Mouse (Mus musculus): Measurements from ENCODE around the gene Ncoa7. TPM values are rescaled to one million over a fixed set of nuclear protein-coding genes. Genes with fewer than 3 reads are reported as not detected.

Gene Ncoa7
- polyA plus RNA-seq, 1 experiment: 5.4 TPM

- no peaks in the 10 kb centered on the region for H3K4me1 ChIP-seq (ENCODE audit: control insufficient read depth, insufficient read depth, low read length)
- no peaks in the 10 kb centered on the region for H3K27me3 ChIP-seq (ENCODE audit: control insufficient read depth, insufficient read depth, low read length)
- no peak overlapping the region for H3K4me3 ChIP-seq (ENCODE audit: control insufficient read depth, low read depth, low read length)
- TF ChIP-seq CTCF (IDR thresholded peaks at IDR 0.05; ENCODE audit: control insufficient read depth, insufficient read depth, insufficient replicate concordance, low read depth, low read length): no peak
- TF ChIP-seq POLR2A (IDR thresholded peaks at IDR 0.05; ENCODE audit: control insufficient read depth, low read depth, low read length): no peak
- no peaks in the 10 kb centered on the region for H3K36me3 ChIP-seq (ENCODE audit: control insufficient read depth, insufficient read depth, low read length)
- H3K27ac ChIP-seq (ENCODE audit: control insufficient read depth, insufficient read depth, low read depth, low read length): no peak overlapping the region
These were observed 31.5 kb downstream of the Ncoa7 start for GRCm38 (mm10) chr10:30771417-30772158.

GRCm38 (mm10) chr10:30768820-30769219 lies 34.3 kb downstream of the Ncoa7 start:
- TF ChIP-seq CTCF (IDR thresholded peaks at IDR 0.05; ENCODE audit: control insufficient read depth, insufficient read depth, insufficient replicate concordance, low read depth, low read length) (no peak), POLR2A (IDR thresholded peaks at IDR 0.05; ENCODE audit: control insufficient read depth, low read depth, low read length) (no peak)
- Histone ChIP-seq H3K36me3 (ENCODE audit: control insufficient read depth, insufficient read depth, low read length) (no peaks in the 10 kb centered on the region), H3K27ac (ENCODE audit: control insufficient read depth, insufficient read depth, low read depth, low read length) (peak overlapping the region; percentile 53; the same call in 1 of the 2 replicates)

GRCm38 (mm10) chr10:30768250-30768649 lies 34.9 kb downstream of the Ncoa7 start:
- no peaks in the 10 kb centered on the region for H3K27me3 ChIP-seq (ENCODE audit: control insufficient read depth, insufficient read depth, low read length)
- no peaks in the 10 kb centered on the region for H3K4me1 ChIP-seq (ENCODE audit: control insufficient read depth, insufficient read depth, low read length)
- H3K36me3 ChIP-seq (ENCODE audit: control insufficient read depth, insufficient read depth, low read length): no peaks in the 10 kb centered on the region
- no peak for TF ChIP-seq POLR2A (IDR thresholded peaks at IDR 0.05; ENCODE audit: control insufficient read depth, low read depth, low read length)
- TF ChIP-seq CTCF (IDR thresholded peaks at IDR 0.05; ENCODE audit: control insufficient read depth, insufficient read depth, insufficient replicate concordance, low read depth, low read length): no peak
- no peak overlapping the region for H3K4me3 ChIP-seq (ENCODE audit: control insufficient read depth, low read depth, low read length)
- H3K27ac ChIP-seq (ENCODE audit: control insufficient read depth, insufficient read depth, low read depth, low read length): peak overlapping the region; percentile 39; the same call in 1 of the 2 replicates

More at GRCm38 (mm10) chr10:30768820-30769219, 34.3 kb downstream of the Ncoa7 start:
- H3K4me1 ChIP-seq (ENCODE audit: control insufficient read depth, insufficient read depth, low read length): no peaks in the 10 kb centered on the region
- H3K27me3 ChIP-seq (ENCODE audit: control insufficient read depth, insufficient read depth, low read length): no peaks in the 10 kb centered on the region
- no peak overlapping the region for H3K4me3 ChIP-seq (ENCODE audit: control insufficient read depth, low read depth, low read length)

GRCm38 (mm10) chr10:30763179-30763770 lies 39.9 kb downstream of the Ncoa7 start:
- Histone ChIP-seq H3K27ac (ENCODE audit: control insufficient read depth, insufficient read depth, low read depth, low read length) (no peak overlapping the region), H3K4me1 (ENCODE audit: control insufficient read depth, insufficient read depth, low read length) (no peaks in the 10 kb centered on the region), H3K27me3 (ENCODE audit: control insufficient read depth, insufficient read depth, low read length) (no peaks in the 10 kb centered on the region), H3K4me3 (ENCODE audit: control insufficient read depth, low read depth, low read length) (no peak overlapping the region), H3K36me3 (ENCODE audit: control insufficient read depth, insufficient read depth, low read length) (no peaks in the 10 kb centered on the region)
- TF ChIP-seq CTCF (IDR thresholded peaks at IDR 0.05; ENCODE audit: control insufficient read depth, insufficient read depth, insufficient replicate concordance, low read depth, low read length) (no peak), POLR2A (IDR thresholded peaks at IDR 0.05; ENCODE audit: control insufficient read depth, low read depth, low read length) (no peak)

- TF ChIP-seq CTCF (IDR thresholded peaks at IDR 0.05; ENCODE audit: control insufficient read depth, insufficient read depth, insufficient replicate concordance, low read depth, low read length): no peak
- TF ChIP-seq POLR2A (IDR thresholded peaks at IDR 0.05; ENCODE audit: control insufficient read depth, low read depth, low read length): no peak
- H3K27ac ChIP-seq (ENCODE audit: control insufficient read depth, insufficient read depth, low read depth, low read length): no peak overlapping the region
These were observed 40.7 kb downstream of the Ncoa7 start for GRCm38 (mm10) chr10:30762284-30762964.

GRCm38 (mm10) chr10:30759360-30760147 lies 43.6 kb downstream of the Ncoa7 start:
- Histone ChIP-seq H3K27me3 (ENCODE audit: control insufficient read depth, insufficient read depth, low read length) (no peaks in the 10 kb centered on the region), H3K36me3 (ENCODE audit: control insufficient read depth, insufficient read depth, low read length) (no peaks in the 10 kb centered on the region), H3K4me3 (ENCODE audit: control insufficient read depth, low read depth, low read length) (no peak overlapping the region), H3K27ac (ENCODE audit: control insufficient read depth, insufficient read depth, low read depth, low read length) (peak overlapping the region; percentile 8; the same call in 1 of the 2 replicates), H3K4me1 (ENCODE audit: control insufficient read depth, insufficient read depth, low read length) (no peaks in the 10 kb centered on the region)
- TF ChIP-seq CTCF (IDR thresholded peaks at IDR 0.05; ENCODE audit: control insufficient read depth, insufficient read depth, insufficient replicate concordance, low read depth, low read length) (no peak), POLR2A (IDR thresholded peaks at IDR 0.05; ENCODE audit: control insufficient read depth, low read depth, low read length) (no peak)

More at GRCm38 (mm10) chr10:30762284-30762964, 40.7 kb downstream of the Ncoa7 start:
- Histone ChIP-seq H3K4me1 (ENCODE audit: control insufficient read depth, insufficient read depth, low read length) (no peaks in the 10 kb centered on the region), H3K4me3 (ENCODE audit: control insufficient read depth, low read depth, low read length) (no peak overlapping the region), H3K36me3 (ENCODE audit: control insufficient read depth, insufficient read depth, low read length) (no peaks in the 10 kb centered on the region), H3K27me3 (ENCODE audit: control insufficient read depth, insufficient read depth, low read length) (no peaks in the 10 kb centered on the region)

Data from testis, adult 2 months (tissue).